Mouse (Mus musculus): ENCODE data around the gene Gm4788. TPM values are rescaled to one million over a fixed set of nuclear protein-coding genes. Genes with fewer than 3 reads are reported as not detected.
"Not testable (repeated sequence)": the region's sequence is repeated elsewhere in the genome, so short reads cannot be mapped to it uniquely, and the experiment has no call there.

The Gm4788 gene
- not detected in 2 replicates for polyA plus RNA-seq (2015; fragmentation: Nextera tagmentation; extraction: Ambion mirVana)

DNA sequence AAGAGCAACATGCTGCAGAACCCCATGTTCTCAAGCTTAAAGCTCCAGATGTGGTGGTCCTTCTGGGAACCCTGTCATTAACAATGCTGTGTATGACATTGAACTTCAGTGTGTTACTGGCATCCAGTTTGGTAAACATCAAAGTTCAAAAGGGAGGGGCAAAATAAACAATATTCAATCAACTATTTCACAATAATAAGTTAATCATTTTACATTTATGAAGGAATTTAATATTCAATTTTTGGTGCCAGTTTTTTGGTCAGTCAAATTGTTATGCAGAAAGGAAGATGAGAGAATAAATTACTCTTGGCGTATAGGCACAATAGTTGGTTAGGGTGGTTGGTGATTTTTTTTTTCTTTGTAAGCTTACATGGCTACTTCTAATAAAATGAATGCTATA is at the start of gene Gm4788:
Gene Gm4788, minus strand, starts transcription at position 101 of the 400 bp plus-strand sequence.
- H3K4me3 ChIP-seq (ENCODE audit: low read depth, low read length): no peak within 1 kb of the TSS

GRCm38 (mm10) chr1:139808594-139808993 is 27.6 kb upstream of the Gm4788 start:
- no peaks in the 10 kb centered on the region for H3K4me1 ChIP-seq (ENCODE audit: insufficient read depth, low read depth, low read length)
- no peak overlapping the region for H3K4me3 ChIP-seq (ENCODE audit: low read depth, low read length)
- H3K9ac ChIP-seq (replicated peaks; ENCODE audit: low read depth): no peak overlapping the region
- H3K9me3 ChIP-seq (ENCODE audit: low read length): no peaks in the 10 kb centered on the region
- DNase-seq (ENCODE audit: low spot score): no peak
- H3K36me3 ChIP-seq (ENCODE audit: insufficient read depth, low read length): no peaks in the 10 kb centered on the region
- H3K27me3 ChIP-seq (replicated peaks; ENCODE audit: insufficient read depth, low read length): no peaks in the 10 kb centered on the region
- H3K27ac ChIP-seq (ENCODE audit: low read length): no peak overlapping the region
- no peak for ATAC-seq
- TF ChIP-seq CTCF (IDR thresholded peaks at IDR 0.05): no peak
- TF ChIP-seq EP300 (IDR thresholded peaks at IDR 0.05): no peak
- no peak overlapping the region for H3K4me2 ChIP-seq (replicated peaks; ENCODE audit: low read depth, low read length)

More for the DNA sequence above, at the start of gene Gm4788:
- Histone ChIP-seq H3K9me3 (ENCODE audit: low read length) (no peaks in the 10 kb centered on the region), H3K4me2 (replicated peaks; ENCODE audit: low read depth, low read length) (no peak within 1 kb of the TSS), H3K4me1 (ENCODE audit: insufficient read depth, low read depth, low read length) (no peaks in the 10 kb centered on the region), H3K9ac (replicated peaks; ENCODE audit: low read depth) (no peak within 1 kb of the TSS), H3K27me3 (replicated peaks; ENCODE audit: insufficient read depth, low read length) (no peaks in the 10 kb centered on the region), H3K27ac (ENCODE audit: low read length) (no peak within 1 kb of the TSS), H3K36me3 (ENCODE audit: insufficient read depth, low read length) (no peaks in the 10 kb centered on the region)
- ATAC-seq: no peak
- 91% methylated on average over 1 of the region's 1 CpGs for WGBS
- DNase-seq (ENCODE audit: low spot score): no peak
- TF ChIP-seq CTCF (IDR thresholded peaks at IDR 0.05): no peak
- TF ChIP-seq EP300 (IDR thresholded peaks at IDR 0.05): no peak

DNA sequence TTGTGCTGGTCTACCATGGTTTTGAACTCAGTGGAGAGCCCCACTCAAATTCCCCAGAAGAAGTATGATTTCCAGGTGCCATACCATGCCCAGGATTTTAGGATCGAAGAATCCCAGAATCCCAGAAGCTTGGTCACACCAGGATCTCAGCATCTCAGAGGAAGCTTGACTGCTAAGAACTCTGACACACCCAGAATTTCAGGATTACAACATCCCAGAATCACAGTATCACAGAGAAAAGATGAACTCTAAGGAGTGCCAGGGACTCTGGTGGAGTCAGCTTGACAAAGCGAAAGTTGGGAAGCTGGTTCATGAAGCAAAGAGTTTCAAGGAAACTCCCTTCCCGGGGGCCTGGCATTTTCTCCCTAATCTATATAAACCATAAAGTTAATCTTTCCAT is 11.1 kb downstream of the Gm4788 start:
- not testable (repeated sequence) for ATAC-seq; H3K27ac ChIP-seq (ENCODE audit: low read length); H3K9ac ChIP-seq (replicated peaks; ENCODE audit: low read depth); H3K4me3 ChIP-seq (ENCODE audit: low read depth, low read length); H3K27me3 ChIP-seq (replicated peaks; ENCODE audit: insufficient read depth, low read length); H3K36me3 ChIP-seq (ENCODE audit: insufficient read depth, low read length); DNase-seq (ENCODE audit: low spot score); H3K9me3 ChIP-seq (ENCODE audit: low read length); H3K4me1 ChIP-seq (ENCODE audit: insufficient read depth, low read depth, low read length); H3K4me2 ChIP-seq (replicated peaks; ENCODE audit: low read depth, low read length)
- 79% methylated on average over 3 of the region's 3 CpGs for WGBS

GRCm38 (mm10) chr1:139716681-139717080 is 64.4 kb downstream of the Gm4788 start:
- H3K27ac ChIP-seq (ENCODE audit: low read length); DNase-seq (ENCODE audit: low spot score); H3K36me3 ChIP-seq (ENCODE audit: insufficient read depth, low read length); H3K4me3 ChIP-seq (ENCODE audit: low read depth, low read length); H3K27me3 ChIP-seq (replicated peaks; ENCODE audit: insufficient read depth, low read length); H3K9ac ChIP-seq (replicated peaks; ENCODE audit: low read depth); H3K9me3 ChIP-seq (ENCODE audit: low read length); H3K4me1 ChIP-seq (ENCODE audit: insufficient read depth, low read depth, low read length); ATAC-seq; H3K4me2 ChIP-seq (replicated peaks; ENCODE audit: low read depth, low read length): not testable (repeated sequence)
- no CpG with 5 or more reads among the region's 22 CpGs for WGBS

GRCm38 (mm10) chr1:139716249-139716648 is 64.8 kb downstream of the Gm4788 start:
- ATAC-seq; H3K36me3 ChIP-seq (ENCODE audit: insufficient read depth, low read length); H3K4me3 ChIP-seq (ENCODE audit: low read depth, low read length); H3K9me3 ChIP-seq (ENCODE audit: low read length); H3K27me3 ChIP-seq (replicated peaks; ENCODE audit: insufficient read depth, low read length); H3K27ac ChIP-seq (ENCODE audit: low read length); DNase-seq (ENCODE audit: low spot score); H3K4me2 ChIP-seq (replicated peaks; ENCODE audit: low read depth, low read length); H3K9ac ChIP-seq (replicated peaks; ENCODE audit: low read depth); H3K4me1 ChIP-seq (ENCODE audit: insufficient read depth, low read depth, low read length): not testable (repeated sequence)
- 97% methylated on average over 7 of the region's 16 CpGs for WGBS

GRCm38 (mm10) chr1:139649921-139650320 is 131.1 kb downstream of the Gm4788 start:
- not testable (repeated sequence) for H3K27me3 ChIP-seq (replicated peaks; ENCODE audit: insufficient read depth, low read length); H3K4me1 ChIP-seq (ENCODE audit: insufficient read depth, low read depth, low read length); DNase-seq (ENCODE audit: low spot score); H3K36me3 ChIP-seq (ENCODE audit: insufficient read depth, low read length); ATAC-seq; H3K9ac ChIP-seq (replicated peaks; ENCODE audit: low read depth); H3K4me3 ChIP-seq (ENCODE audit: low read depth, low read length); H3K9me3 ChIP-seq (ENCODE audit: low read length); H3K4me2 ChIP-seq (replicated peaks; ENCODE audit: low read depth, low read length); H3K27ac ChIP-seq (ENCODE audit: low read length)
- whole genome bisulfite sequencing: 85% methylated on average over 18 of the region's 18 CpGs

Other genes starting within 250 kb of the Gm4788 start
- gene Cfhr1, start 221.0 kb downstream of the Gm4788 start, polyA plus RNA-seq (2015; fragmentation: Nextera tagmentation; extraction: Ambion mirVana): not detected in 2 replicates
- not detected in 2 replicates for gene Cfhr2, start 77.5 kb upstream of the Gm4788 start, polyA plus RNA-seq (2015; fragmentation: Nextera tagmentation; extraction: Ambion mirVana)

Measured in lung, postnatal 0 days (tissue).